Mouse (Mus musculus): ENCODE measurements around the gene Atp6v1f. TPM values are rescaled to one million over a fixed set of nuclear protein-coding genes. Genes with fewer than 3 reads are reported as not detected.

The Atp6v1f gene
- total and polyA plus RNA-seq, 3 experiments = 312 to 349 TPM; not detected in 1

GRCm38 (mm10) chr6:29496270-29496669 is 28.8 kb downstream of the Atp6v1f start:
- Histone ChIP-seq H3K4me1 (ENCODE audit: control insufficient read depth in 1 of 2, insufficient read depth in 2 of 2, low read length in 2 of 2) (peaks cover 9 to 12% of the 10 kb centered on the region in 2 experiments), H3K36me3 (ENCODE audit: control insufficient read depth in 1 of 2, insufficient read depth in 2 of 2, low read length in 2 of 2) (peaks cover 0 to 14% of the 10 kb centered on the region in 2 experiments; a peak in 2 of 4 replicates), H3K4me3 (ENCODE audit: control insufficient read depth in 1 of 2, insufficient read depth in 1 of 2, low read depth in 2 of 2, low read length in 2 of 2) (no peak overlapping the region), H3K27ac (ENCODE audit: control insufficient read depth, low read depth, low read length) (no peak overlapping the region), H3K9me3 (replicated peaks; ENCODE audit: insufficient read depth, low read length) (no peaks in the 10 kb centered on the region), H3K79me2 (ENCODE audit: control insufficient read depth, insufficient read depth, low read length, poor library complexity) (no peaks in the 10 kb centered on the region), H3K27me3 (ENCODE audit: control insufficient read depth in 1 of 2, insufficient read depth in 2 of 2, low read length in 2 of 2) (no peaks in the 10 kb centered on the region), H3K9ac (ENCODE audit: control insufficient read depth, low read depth, low read length, poor library complexity, severe bottlenecking) (no peak overlapping the region)
- no peak for DNase-seq (ENCODE audit: low read depth, low spot score)
- TF ChIP-seq KAT2A (conservative IDR thresholded peaks at IDR 0.05; ENCODE audit: low read depth, low read length) (no peak), TAL1 (IDR thresholded peaks at IDR 0.05; ENCODE audit: low read length) (no peak), MAFK (IDR thresholded peaks at IDR 0.05; ENCODE audit: borderline replicate concordance, low read depth, low read length) (no peak), TBP (IDR thresholded peaks at IDR 0.05; ENCODE audit: low read depth, low read length) (no peak), USF1 (IDR thresholded peaks at IDR 0.05; ENCODE audit: low read depth, low read length) (no peak), BHLHE40 (IDR thresholded peaks at IDR 0.05; ENCODE audit: borderline replicate concordance, low read depth, low read length) (no peak), ZNF384 (IDR thresholded peaks at IDR 0.05; ENCODE audit: low read depth, low read length) (no peak), NELFE (IDR thresholded peaks at IDR 0.05; ENCODE audit: low read depth, low read length) (no peak), MYB (IDR thresholded peaks at IDR 0.05; ENCODE audit: low read depth, low read length) (no peak), MAX (IDR thresholded peaks at IDR 0.05; ENCODE audit: low read length) (no peak), TCF12 (IDR thresholded peaks at IDR 0.05; ENCODE audit: low read depth, low read length) (no peak), CHD1 (IDR thresholded peaks at IDR 0.05; ENCODE audit: low read depth, low read length) (no peak), CTCF (IDR thresholded peaks at IDR 0.05 in 2 of 3, conservative IDR thresholded peaks at IDR 0.05 in 1 of 3; ENCODE audit: control insufficient read depth in 1 of 3, insufficient read depth in 1 of 3, low read depth in 2 of 3, low read length in 3 of 3, poor library complexity in 1 of 3, severe bottlenecking in 1 of 3) (no peak), POLR2A (IDR thresholded peaks at IDR 0.05; ENCODE audit: control insufficient read depth in 1 of 2, insufficient read depth in 1 of 2, low read depth in 1 of 2, low read length in 2 of 2, poor library complexity in 1 of 2) (no peak), ZKSCAN1 (IDR thresholded peaks at IDR 0.05; ENCODE audit: low read depth, low read length) (no peak), RAD21 (IDR thresholded peaks at IDR 0.05; ENCODE audit: low read depth, low read length) (no peak), JUND (IDR thresholded peaks at IDR 0.05; ENCODE audit: low read depth, low read length) (no peak), ZMIZ1 (IDR thresholded peaks at IDR 0.05; ENCODE audit: low read depth, low read length) (no peak), HCFC1 (IDR thresholded peaks at IDR 0.05; ENCODE audit: low read depth, low read length) (no peak), ZC3H11A (IDR thresholded peaks at IDR 0.05; ENCODE audit: low read depth, low read length) (no peak)

- Histone ChIP-seq H3K4me1 (ENCODE audit: control insufficient read depth in 1 of 2, insufficient read depth in 2 of 2, low read length in 2 of 2) (peaks cover 9 to 19% of the 10 kb centered on the region in 2 experiments), H3K36me3 (ENCODE audit: control insufficient read depth in 1 of 2, insufficient read depth in 2 of 2, low read length in 2 of 2) (peaks cover 0 to 17% of the 10 kb centered on the region in 2 experiments; a peak in 2 of 4 replicates), H3K9me3 (replicated peaks; ENCODE audit: insufficient read depth, low read length) (no peaks in the 10 kb centered on the region), H3K27me3 (ENCODE audit: control insufficient read depth in 1 of 2, insufficient read depth in 2 of 2, low read length in 2 of 2) (no peaks in the 10 kb centered on the region), H3K27ac (ENCODE audit: control insufficient read depth, low read depth, low read length) (no peak overlapping the region), H3K9ac (ENCODE audit: control insufficient read depth, low read depth, low read length, poor library complexity, severe bottlenecking) (no peak overlapping the region), H3K4me3 (ENCODE audit: control insufficient read depth in 1 of 2, insufficient read depth in 1 of 2, low read depth in 2 of 2, low read length in 2 of 2) (no peak overlapping the region), H3K79me2 (ENCODE audit: control insufficient read depth, insufficient read depth, low read length, poor library complexity) (no peaks in the 10 kb centered on the region)
- DNase-seq (ENCODE audit: low read depth, low spot score) = no peak
- TF ChIP-seq POLR2A (IDR thresholded peaks at IDR 0.05; ENCODE audit: control insufficient read depth in 1 of 2, insufficient read depth in 1 of 2, low read depth in 1 of 2, low read length in 2 of 2, poor library complexity in 1 of 2) (no peak), NRF1 (IDR thresholded peaks at IDR 0.05; ENCODE audit: insufficient read depth, low read depth, low read length, poor library complexity, severe bottlenecking) (no peak)
Measured at GRCm38 (mm10) chr6:29497791-29498190, 30.3 kb downstream of the Atp6v1f start.
